Mouse (Mus musculus) CH12.LX (cell line): ENCODE measurements around the gene Ifnar1.

ENCODE experiments used
- CTCF ChIP-seq, 2 experiments: IDR thresholded peaks in 1 of 2; conservative IDR thresholded peaks in 1 of 2; 2 replicates each; pipeline ENCODE4 v1.5.1; 2011 to 2012; ENCODE audit warnings: low read depth in 2 of 2, low read length in 2 of 2, improper control_type of control experiment in 1 of 2, inconsistent platforms in 1 of 2, mild to moderate bottlenecking in 1 of 2, moderate library complexity in 1 of 2
- E2F4 ChIP-seq: IDR thresholded peaks from 2 replicates; pipeline ENCODE4 v1.6.1; 2011; ENCODE audit warnings: low read depth, low read length, improper control_type of control experiment; ENCODE audit not compliant: insufficient replicate concordance
- EP300 ChIP-seq: IDR thresholded peaks from 2 replicates; pipeline ENCODE4 v1.6.1; 2011; ENCODE audit warnings: low read length, improper control_type of control experiment
- HCFC1 ChIP-seq: IDR thresholded peaks from 2 replicates; pipeline ENCODE4 v1.6.1; 2012; ENCODE audit warnings: low read depth, mild to moderate bottlenecking, inconsistent platforms, low read length, improper control_type of control experiment
- JUND ChIP-seq: conservative IDR thresholded peaks from 2 replicates; pipeline ENCODE4 v1.6.1; 2011; ENCODE audit warnings: low read depth, low read length, improper control_type of control experiment
- MAFK ChIP-seq: IDR thresholded peaks from 2 replicates; pipeline ENCODE4 v1.6.1; 2011; ENCODE audit warnings: low read length, improper control_type of control experiment; ENCODE audit not compliant: insufficient replicate concordance
- POLR2A ChIP-seq: IDR thresholded peaks from 2 replicates; pipeline ENCODE4 v1.6.1; 2011; ENCODE audit warnings: low read depth, mild to moderate bottlenecking, improper control_type of control experiment, low read length

DNA sequence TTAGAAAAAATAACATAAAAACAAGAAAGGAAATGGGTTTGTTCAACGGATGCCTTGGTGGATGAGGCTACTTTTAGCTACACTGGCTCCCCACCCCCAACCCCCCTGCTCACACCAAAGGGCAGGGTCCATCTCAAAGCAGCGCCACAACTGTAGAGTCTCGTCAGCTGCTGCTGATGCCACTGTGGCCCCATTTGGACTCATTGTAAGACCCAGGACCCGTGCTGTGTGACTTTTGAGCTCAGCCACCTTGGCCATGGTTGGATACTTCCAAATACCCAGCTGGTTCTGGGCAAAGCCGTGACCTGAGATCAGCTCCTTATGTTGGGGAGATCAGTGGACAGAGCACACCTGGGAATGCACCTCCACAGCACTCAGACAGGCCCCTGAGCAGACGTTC is 28.1 kb downstream of the Ifnar1 start:
- TF ChIP-seq JUND (no peak), CTCF (conservative IDR thresholded peaks at IDR 0.05 in 1 of 2, IDR thresholded peaks at IDR 0.05 in 1 of 2; ENCODE audit: low read depth in 2 of 2, low read length in 2 of 2) (no peak), MAFK (no peak), E2F4 (no peak), HCFC1 (no peak), EP300 (no peak), POLR2A (no peak)
